Mouse (Mus musculus) midbrain, postnatal 0 days (tissue): ENCODE results near the gene Atf6. TPM values are rescaled to one million over a fixed set of nuclear protein-coding genes. Genes with fewer than 3 reads are reported as not detected.

Experiments
- ATAC-seq: fragments of 200-750 bp; cut with Nextera tagmentation; 2 replicates; pipeline ENCODE4 v1.8.0; 2017; ENCODE audit warnings: moderate number of reproducible peaks, mild to moderate bottlenecking, moderate TSS enrichment, moderate library complexity; ENCODE audit not compliant: low FRiP score
- DNase-seq: peaks from one replicate; pipeline ENCODE4 v3.0.0-alpha.2; 2015; ENCODE audit warnings: low spot score
- H3K27ac ChIP-seq: fragments of 300-500 bp; sonication (generic); 2 replicates; pipeline ENCODE4 v1.5.1; 2014; ENCODE audit warnings: low read depth, mild to moderate bottlenecking, low read length, mixed read lengths
- H3K27me3 ChIP-seq: fragments of 300-500 bp; sonication (generic); 2 replicates; pipeline ENCODE4 v1.6.1; 2014; ENCODE audit warnings: low read length, control low read depth, mixed read lengths; ENCODE audit not compliant: insufficient read depth
- H3K36me3 ChIP-seq: fragments of 300-500 bp; sonication (generic); 2 replicates; pipeline ENCODE4 v1.6.1; 2014; ENCODE audit warnings: low read length, control low read depth, mixed read lengths; ENCODE audit not compliant: insufficient read depth
- H3K4me1 ChIP-seq: fragments of 300-500 bp; sonication (generic); 2 replicates; pipeline ENCODE4 v1.6.1; 2014; ENCODE audit warnings: mild to moderate bottlenecking, control low read depth, antibody characterized with exemption, low read length, mixed read lengths; ENCODE audit not compliant: insufficient read depth
- H3K4me2 ChIP-seq: fragments of 300-500 bp; sonication (generic); 2 replicates; pipeline ENCODE4 v1.6.1; 2014; ENCODE audit warnings: low read depth, mild to moderate bottlenecking, low read length, mixed read lengths; ENCODE audit not compliant: poor library complexity, severe bottlenecking
- H3K4me3 ChIP-seq: fragments of 300-500 bp; sonication (generic); 2 replicates; pipeline ENCODE4 v1.5.1; 2014; ENCODE audit warnings: low read depth, mild to moderate bottlenecking, low read length, moderate library complexity
- H3K9ac ChIP-seq: fragments of 300-500 bp; sonication (generic); replicated peaks from 2 replicates; pipeline ENCODE4 v1.6.1; 2014; ENCODE audit warnings: mild to moderate bottlenecking, low read length, moderate library complexity, mixed read lengths; ENCODE audit not compliant: poor library complexity, severe bottlenecking
- H3K9me3 ChIP-seq: fragments of 300-500 bp; sonication (generic); 2 replicates; pipeline ENCODE4 v1.6.1; 2016; ENCODE audit warnings: low read length, control low read depth
- CTCF ChIP-seq: IDR thresholded peaks from 2 replicates; pipeline ENCODE4 v1.5.1; 2016; ENCODE audit warnings: antibody characterized with exemption, mild to moderate bottlenecking
- WGBS: fragments of 180-500 bp; shearing (Covaris S2); extraction: QIAGEN DNeasy Blood & Tissue Kit; methylation state at CpG from one replicate; pipeline ENCODE4 v1.1.7; 2014; 5-methylcytosine and 5-hydroxymethylcytosine counted together
- polyA plus RNA-seq: library from polyadenylated mRNA; unstranded; fragments of >200 nt; fragmentation: Nextera tagmentation; extraction: Ambion mirVana; gene quantifications from 2 replicates; pipeline ENCODE4 v1.2.1, GENCODE M21; 2015
- total RNA-seq: library from RNA; depleted of rRNA; stranded (reverse); fragments of >200 nt; gene quantifications from 2 replicates; pipeline ENCODE4 v1.2.3, GENCODE M21; 2014

Atf6 gene
- total and polyA plus RNA-seq, 2 experiments from 2014 or later: 5.4 to 17.4 TPM

- H3K4me1 ChIP-seq: no peaks in the 10 kb centered on the region
- no peaks in the 10 kb centered on the region for H3K9me3 ChIP-seq
- WGBS: 89% methylated on average over 1 of the region's 1 CpGs
- DNase-seq (no peak), ATAC-seq (no peak)
- H3K4me2 ChIP-seq: no peak overlapping the region
- no peak overlapping the region for H3K27ac ChIP-seq
- H3K27me3 ChIP-seq: no peaks in the 10 kb centered on the region
- no peak overlapping the region for H3K9ac ChIP-seq
- no peak for TF ChIP-seq CTCF
- H3K4me3 ChIP-seq: no peak overlapping the region
- H3K36me3 ChIP-seq: no peaks in the 10 kb centered on the region
Observed at GRCm38 (mm10) chr1:170764798-170765197, 102.8 kb downstream of the Atf6 start.

GRCm38 (mm10) chr1:170761634-170762033, 105.9 kb downstream of the Atf6 start:
- Histone ChIP-seq H3K27me3 (no peaks in the 10 kb centered on the region), H3K9ac (no peak overlapping the region), H3K4me2 (no peak overlapping the region), H3K4me3 (no peak overlapping the region), H3K4me1 (no peaks in the 10 kb centered on the region), H3K27ac (no peak overlapping the region), H3K9me3 (no peaks in the 10 kb centered on the region), H3K36me3 (no peaks in the 10 kb centered on the region)
- ATAC-seq (no peak), DNase-seq (no peak)
- no peak for TF ChIP-seq CTCF
- WGBS: 97% methylated on average over 1 of the region's 1 CpGs

DNA sequence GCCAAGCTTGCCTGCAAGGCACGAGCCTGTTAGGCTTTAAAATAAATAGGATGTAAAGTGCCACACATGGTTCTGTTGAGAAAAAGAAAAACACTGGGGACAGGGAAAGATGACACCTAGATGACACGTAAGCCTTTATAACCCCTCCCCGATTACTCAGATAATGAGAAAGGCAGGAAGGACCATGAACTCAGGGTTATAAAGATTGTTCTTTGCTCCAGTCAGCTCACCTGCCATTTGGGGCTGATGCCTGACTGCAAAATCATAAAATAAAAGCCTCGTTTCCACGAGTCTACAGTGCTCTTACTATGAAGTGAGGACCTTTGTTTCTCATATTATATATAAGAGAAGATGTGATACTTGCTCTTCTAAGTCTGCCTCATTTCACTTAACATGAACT, 114.0 kb downstream of the Atf6 start:
- Histone ChIP-seq H3K4me3 (no peak overlapping the region), H3K9ac (no peak overlapping the region), H3K9me3 (no peaks in the 10 kb centered on the region), H3K4me2 (no peak overlapping the region), H3K36me3 (no peaks in the 10 kb centered on the region), H3K27me3 (no peaks in the 10 kb centered on the region), H3K4me1 (no peaks in the 10 kb centered on the region), H3K27ac (no peak overlapping the region)
- WGBS: 95% methylated on average over 5 of the region's 5 CpGs
- ATAC-seq (no peak), DNase-seq (no peak)
- TF ChIP-seq CTCF: no peak

DNA sequence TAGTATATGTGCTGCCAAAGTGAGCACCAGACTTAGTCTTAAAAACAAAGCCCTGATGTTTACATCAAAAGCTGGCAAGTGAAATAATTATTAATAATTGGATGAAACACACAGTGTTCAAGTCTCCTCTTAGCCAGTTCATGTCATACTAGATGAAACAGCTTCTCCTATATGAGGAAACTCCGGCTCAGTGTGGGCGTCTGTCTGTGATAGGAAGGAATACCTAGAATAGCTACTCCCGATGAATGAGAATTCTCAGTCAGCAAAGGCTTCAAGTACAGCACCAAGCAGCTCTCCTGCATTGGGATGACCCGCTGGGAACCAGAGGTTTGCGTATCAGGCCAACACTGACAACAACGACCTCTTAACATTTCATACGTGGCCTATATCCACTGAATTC, 115.8 kb downstream of the Atf6 start:
- ATAC-seq: no peak

GRCm38 (mm10) chr1:170746523-170746922, 121.0 kb downstream of the Atf6 start:
- TF ChIP-seq CTCF: no peak
- no peaks in the 10 kb centered on the region for H3K27me3 ChIP-seq
- no peaks in the 10 kb centered on the region for H3K36me3 ChIP-seq
- H3K27ac ChIP-seq: no peak overlapping the region
- no peak overlapping the region for H3K9ac ChIP-seq
- H3K9me3 ChIP-seq: no peaks in the 10 kb centered on the region
- 89% methylated on average over 5 of the region's 5 CpGs for WGBS
- ATAC-seq (no peak), DNase-seq (no peak)
- H3K4me1 ChIP-seq: no peaks in the 10 kb centered on the region
- no peak overlapping the region for H3K4me3 ChIP-seq
- no peak overlapping the region for H3K4me2 ChIP-seq

More for the DNA sequence above, 115.8 kb downstream of the Atf6 start:
- Histone ChIP-seq H3K27ac (no peak overlapping the region), H3K4me3 (no peak overlapping the region), H3K36me3 (no peaks in the 10 kb centered on the region), H3K9ac (no peak overlapping the region), H3K27me3 (no peaks in the 10 kb centered on the region), H3K4me2 (no peak overlapping the region), H3K4me1 (no peaks in the 10 kb centered on the region), H3K9me3 (no peaks in the 10 kb centered on the region)
- no peak for DNase-seq
- TF ChIP-seq CTCF: no peak
- 93% methylated on average over 7 of the region's 7 CpGs for WGBS

GRCm38 (mm10) chr1:170741497-170742246, 125.9 kb downstream of the Atf6 start:
- no peaks in the 10 kb centered on the region for H3K27me3 ChIP-seq
- no peak overlapping the region for H3K4me2 ChIP-seq
- no peaks in the 10 kb centered on the region for H3K36me3 ChIP-seq
- H3K27ac ChIP-seq: no peak overlapping the region
- H3K9me3 ChIP-seq: no peaks in the 10 kb centered on the region
- ATAC-seq (no peak), DNase-seq (peak; percentile 8)
- no peaks in the 10 kb centered on the region for H3K4me1 ChIP-seq
- 81% methylated on average over 5 of the region's 5 CpGs for WGBS
- no peak for TF ChIP-seq CTCF
- no peak overlapping the region for H3K9ac ChIP-seq
- no peak overlapping the region for H3K4me3 ChIP-seq
